15 mouse cellular contexts compared by ENCODE assay signal in the genomic region with DNA sequence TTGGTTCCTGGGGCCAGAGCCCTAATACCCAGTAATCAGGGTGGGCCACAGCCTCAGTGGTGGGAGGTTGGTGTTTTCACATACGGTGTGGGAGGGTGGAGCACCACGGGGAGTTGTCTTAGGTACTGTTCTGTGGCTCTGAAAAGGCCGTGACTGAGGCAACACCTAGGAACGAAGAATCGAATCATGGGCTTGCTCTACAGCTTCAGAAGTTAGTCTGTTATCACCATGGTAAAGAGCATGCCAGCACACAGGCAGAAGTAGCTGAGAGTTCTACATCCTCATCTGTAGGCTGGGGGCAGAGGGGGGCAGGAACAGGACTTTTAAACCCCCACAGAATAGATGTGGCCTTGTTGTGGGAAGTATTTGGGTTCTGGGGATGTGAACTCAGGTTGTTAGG.
DNase-seq lines count a peak whose midpoint lies in the region; TF ChIP-seq lines count a peak whose summit lies in the region.
"Had no signal": no experiment of that assay in that cellular context is flagged by ENCODE, and none has a peak within 500 bp of the region (broad histone marks: within the 10 kb centered on the region; RNA-seq: fewer than 3 reads in every experiment).

No protein-coding gene starts in this region.

- H3K79me2 ChIP-seq in macrophage (ENCODE audit: inconsistent target): peaks cover 100% of the 10 kb centered on the region

- DNase-seq in kidney, adult 2 months: no peak
- no peak for DNase-seq in kidney, adult 8-10 months
- DNase-seq in thymus, adult 2 months: no peak
- DNase-seq in thymus, postnatal 10 days (ENCODE audit: low spot score in 2 of 2): no peak
- no peak for DNase-seq in embryo, embryonic 11 days
- DNase-seq in left cerebral cortex, adult 18-20 months (ENCODE audit: low spot score in 2 of 2): no peak
- DNase-seq: cerebellum, adult 9-11 months; heart, adult 2 months; lung, postnatal 10 days; right cerebral cortex, postnatal 25 days; thymus, adult 18-20 months had no signal

- peaks cover 38% of the 10 kb centered on the region for H3K4me1 ChIP-seq in kidney, adult 2 months (ENCODE audit: control insufficient read depth, insufficient read depth, low read length)
- peaks cover 71% of the 10 kb centered on the region for H3K4me1 ChIP-seq in thymus, adult 2 months (replicated peaks; ENCODE audit: control insufficient read depth, insufficient read depth, low read length)

- H3K36me3 ChIP-seq in kidney, adult 2 months (ENCODE audit: control insufficient read depth, insufficient read depth, low read length): no peaks in the 10 kb centered on the region
- no peaks in the 10 kb centered on the region for H3K36me3 ChIP-seq in thymus, adult 2 months (ENCODE audit: control insufficient read depth, insufficient read depth, low read length)
- H3K36me3 ChIP-seq in macrophage (ENCODE audit: inconsistent target): no peaks in the 10 kb centered on the region
- H3K36me3 ChIP-seq: hindbrain, embryonic 13.5 days; limb, embryonic 12.5 days; liver, embryonic 15.5 days had no signal

- WGBS in kidney, adult 2 months: 74% methylated on average over 5 of the region's 5 CpGs
- 43% methylated on average over 5 of the region's 5 CpGs for WGBS in thymus, adult 2 months
- 57% methylated on average over 5 of the region's 5 CpGs for WGBS in macrophage (ENCODE audit: missing documents)

- no peaks in the 10 kb centered on the region for H3K27me3 ChIP-seq in kidney, adult 2 months (replicated peaks; ENCODE audit: control insufficient read depth, insufficient read depth, low read length)
- H3K27me3 ChIP-seq in thymus, adult 2 months (ENCODE audit: control insufficient read depth, insufficient read depth, low read length): no peaks in the 10 kb centered on the region
- H3K27me3 ChIP-seq: hindbrain, embryonic 13.5 days; limb, embryonic 12.5 days; liver, embryonic 15.5 days had no signal

- H3K4me3 ChIP-seq in kidney, adult 2 months (ENCODE audit: insufficient read depth, low read depth, low read length): no peak overlapping the region
- H3K4me3 ChIP-seq in thymus, adult 2 months (ENCODE audit: control insufficient read depth, insufficient read depth, low read length): no peak overlapping the region
- no peak overlapping the region for H3K4me3 ChIP-seq in macrophage (ENCODE audit: inconsistent target)
- H3K4me3 ChIP-seq: heart, adult 2 months; hindbrain, embryonic 13.5 days; limb, embryonic 12.5 days; liver, embryonic 15.5 days had no signal

- no peak for TF ChIP-seq CTCF in kidney, adult 2 months (conservative IDR thresholded peaks at IDR 0.05; ENCODE audit: insufficient read depth, insufficient read length, low read depth, low read length)
- no peak for TF ChIP-seq CTCF in thymus, adult 2 months (IDR thresholded peaks at IDR 0.05; ENCODE audit: borderline replicate concordance, control insufficient read depth, extremely low read depth, insufficient read depth, low read length, poor library complexity)

- H3K27ac ChIP-seq in kidney, adult 2 months (ENCODE audit: insufficient read depth, low read depth, low read length): peak overlapping the region; percentile 0; the same call in 1 of the 2 replicates
- peak overlapping the region; percentile 5; the same call in 1 of the 2 replicates for H3K27ac ChIP-seq in thymus, adult 2 months (ENCODE audit: control insufficient read depth, insufficient read depth, low read length)
- H3K27ac ChIP-seq in macrophage: 0 out of 2 replicates have a peak overlapping the region, but pooled peaks have one; percentile 50
- H3K27ac ChIP-seq: heart, adult 2 months; liver, embryonic 15.5 days had no signal

- TF ChIP-seq POLR2A in kidney, adult 2 months (IDR thresholded peaks at IDR 0.05; ENCODE audit: low read depth, low read length): no peak
- no peak for TF ChIP-seq POLR2A in thymus, adult 2 months (IDR thresholded peaks at IDR 0.05; ENCODE audit: control insufficient read depth, extremely low read depth, insufficient read depth, low read length, poor library complexity)

Comparison
In these comparisons a context has a peak if more than half of its experiments do, and no peak if none do; other contexts are left out.
1. H3K27ac ChIP-seq: peak in every context shown above with its lines; median percentile 50 in macrophage; 5 in thymus, adult 2 months; 0 in kidney, adult 2 months.